Mouse (Mus musculus) stomach, embryonic 16.5 days (tissue): ENCODE data around the gene 1110004F10Rik. TPM values are rescaled to one million over a fixed set of nuclear protein-coding genes. Genes with fewer than 3 reads are reported as not detected.

Source experiments
- ATAC-seq: fragments of 200-750 bp; cut with Nextera tagmentation; 2 replicates; pipeline ENCODE4 v1.8.0; 2017; ENCODE audit warnings: moderate number of reproducible peaks, moderate TSS enrichment; ENCODE audit not compliant: insufficient read depth, low FRiP score
- H3K27ac ChIP-seq: fragments of 300-500 bp; sonication (generic); 2 replicates; pipeline ENCODE4 v1.5.1; 2014; ENCODE audit warnings: low read length
- H3K27me3 ChIP-seq: fragments of 300-500 bp; sonication (generic); 2 replicates; pipeline ENCODE4 v1.6.1; 2014; ENCODE audit warnings: low read length, control low read depth, mixed read lengths; ENCODE audit not compliant: control insufficient read depth, insufficient read depth
- H3K36me3 ChIP-seq: fragments of 300-500 bp; sonication (generic); 2 replicates; pipeline ENCODE4 v1.6.1; 2014; ENCODE audit warnings: low read length; ENCODE audit not compliant: control insufficient read depth, insufficient read depth
- H3K4me1 ChIP-seq: fragments of 300-500 bp; sonication (generic); 2 replicates; pipeline ENCODE4 v1.6.1; 2014; ENCODE audit warnings: low read length, control low read depth, mixed read lengths; ENCODE audit not compliant: control insufficient read depth, insufficient read depth
- H3K4me2 ChIP-seq: fragments of 300-500 bp; sonication (generic); 2 replicates; pipeline ENCODE4 v1.6.1; 2014; ENCODE audit warnings: low read depth, low read length, mixed read lengths
- H3K4me3 ChIP-seq: fragments of 300-500 bp; sonication (generic); replicated peaks from 2 replicates; pipeline ENCODE4 v1.5.1; 2014; ENCODE audit warnings: mild to moderate bottlenecking, low read length
- H3K9ac ChIP-seq: fragments of 300-500 bp; sonication (generic); 2 replicates; pipeline ENCODE4 v1.6.1; 2014; ENCODE audit warnings: low read length
- H3K9me3 ChIP-seq: fragments of 300-500 bp; sonication (generic); replicated peaks from 2 replicates; pipeline ENCODE4 v1.6.1; 2016; ENCODE audit warnings: low read length, control low read depth; ENCODE audit not compliant: control insufficient read depth
- WGBS: fragments of 180-500 bp; shearing (Covaris S2); extraction: QIAGEN DNeasy Blood & Tissue Kit; methylation state at CpG from one replicate; pipeline ENCODE4 v1.1.7; 2014; 5-methylcytosine and 5-hydroxymethylcytosine counted together
- polyA plus RNA-seq: library from polyadenylated mRNA; unstranded; fragments of >200 nt; fragmentation: Nextera tagmentation; extraction: Ambion mirVana; gene quantifications from 2 replicates; pipeline ENCODE4 v1.2.1, GENCODE M21; 2015

The 1110004F10Rik gene
- polyA plus RNA-seq, 1 experiment from 2014 or later, result 221 TPM

DNA sequence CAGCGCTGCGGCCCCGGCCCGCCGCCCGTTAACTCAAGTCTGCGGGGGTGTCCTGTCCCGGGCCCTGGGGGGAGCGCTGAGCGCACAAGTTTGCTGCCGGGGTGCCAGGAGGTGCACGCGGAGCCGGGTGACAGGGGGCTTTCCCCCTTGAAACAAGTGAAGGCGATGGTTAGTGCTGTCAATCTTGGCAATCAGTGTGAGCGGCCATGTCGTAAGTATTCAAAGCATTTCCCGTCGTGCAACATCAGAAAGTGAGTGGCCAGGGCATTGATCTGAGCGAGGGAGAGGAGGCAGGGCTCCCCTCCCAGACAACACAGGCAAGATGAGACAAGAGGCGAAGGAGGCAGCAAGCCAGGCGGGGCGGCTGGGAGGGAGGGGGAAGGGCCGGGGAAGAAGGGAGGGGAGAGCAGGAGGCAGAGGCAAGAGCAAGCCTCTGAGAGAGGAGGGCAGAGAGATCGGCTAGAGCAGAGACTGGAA, 4.9 kb upstream of the 1110004F10Rik start:
- peak overlapping the region; percentile 98 for H3K4me2 ChIP-seq
- H3K27ac ChIP-seq, result peak overlapping the region; percentile 83
- H3K9ac ChIP-seq, result peak overlapping the region; percentile 77
- H3K4me3 ChIP-seq, result peak overlapping the region; percentile 63
- no peaks in the 10 kb centered on the region for H3K36me3 ChIP-seq
- under 1% methylated on average over 25 of the region's 25 CpGs for WGBS
- peak; percentile 52 for ATAC-seq
- peaks cover 33% of the 10 kb centered on the region for H3K27me3 ChIP-seq
- H3K9me3 ChIP-seq, result no peaks in the 10 kb centered on the region
- peaks cover 15% of the 10 kb centered on the region for H3K4me1 ChIP-seq

DNA sequence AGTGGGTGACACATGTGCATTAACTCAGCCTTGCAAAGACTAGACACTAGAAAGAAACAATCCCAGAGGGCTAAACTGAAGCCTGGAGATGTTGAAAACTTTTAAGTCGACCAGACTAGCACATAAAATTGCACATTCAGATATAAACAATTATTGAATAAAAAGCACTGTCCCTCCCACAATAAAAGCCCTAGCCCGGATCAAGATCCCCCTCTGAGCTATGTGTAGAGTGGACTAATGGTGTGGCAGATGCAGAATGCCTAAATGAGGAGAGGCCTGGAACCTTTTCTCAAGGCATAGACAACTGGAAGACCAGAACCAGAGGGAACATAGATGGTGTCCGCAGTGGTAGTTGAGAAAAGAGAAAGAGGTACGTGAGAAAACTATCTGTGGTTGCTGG, 3.7 kb upstream of the 1110004F10Rik start:
- Histone ChIP-seq H3K27me3 (peaks cover 34% of the 10 kb centered on the region), H3K4me2 (0 out of 2 replicates have a peak overlapping the region, but pooled peaks have one; percentile 98), H3K9ac (no peak overlapping the region), H3K4me1 (peaks cover 18% of the 10 kb centered on the region), H3K9me3 (no peaks in the 10 kb centered on the region), H3K36me3 (no peaks in the 10 kb centered on the region), H3K4me3 (no peak overlapping the region), H3K27ac (no peak overlapping the region)
- ATAC-seq, result no peak
- WGBS, result 61% methylated on average over 4 of the region's 4 CpGs

DNA sequence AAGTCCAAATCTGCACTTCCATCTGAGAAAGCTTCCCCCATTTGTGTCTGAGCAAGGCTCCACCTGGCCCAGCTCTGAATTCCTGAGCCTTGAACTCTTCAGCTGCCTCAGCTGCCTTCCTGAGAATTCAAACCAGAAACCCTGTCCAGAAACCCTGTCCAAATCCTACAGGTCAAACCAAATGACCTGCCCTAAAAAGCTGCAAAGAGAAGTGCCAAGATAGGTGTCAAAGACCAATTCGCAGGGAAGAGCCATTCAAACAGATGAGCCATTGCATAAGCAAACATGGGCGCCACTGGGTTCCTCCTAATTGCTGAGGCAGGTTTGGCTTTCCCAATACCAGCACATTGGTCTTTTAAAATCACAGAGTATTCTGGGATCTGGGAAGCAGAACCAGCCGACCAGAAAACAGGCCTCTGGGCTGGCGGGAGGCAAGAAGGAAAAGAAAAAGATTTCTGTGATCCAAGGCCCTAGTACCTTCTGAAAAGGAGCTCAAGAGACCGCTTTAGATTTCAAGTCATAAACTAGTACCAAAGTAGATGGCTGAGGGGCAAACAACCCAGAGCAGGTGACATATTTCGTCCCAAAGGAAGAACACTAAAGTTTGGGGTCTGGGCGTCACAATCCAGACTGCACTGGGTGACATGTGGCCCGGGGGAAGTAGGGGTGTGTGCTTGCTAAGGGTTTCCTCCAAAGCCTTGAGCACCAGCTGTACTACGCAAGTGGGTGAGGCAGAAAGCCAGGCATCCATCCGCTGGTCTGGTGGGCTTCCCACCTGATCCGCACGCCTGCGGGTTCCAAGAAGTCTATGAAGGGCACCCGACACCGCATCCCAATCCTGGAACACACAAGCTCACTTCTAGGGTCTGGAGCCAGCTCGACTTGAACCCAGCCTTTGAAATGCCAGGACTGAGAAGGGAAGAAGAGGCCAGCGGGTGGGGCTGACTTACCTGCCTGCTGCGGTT, 2.3 kb upstream of the 1110004F10Rik start:
- H3K9ac ChIP-seq, result no peak overlapping the region
- no peaks in the 10 kb centered on the region for H3K9me3 ChIP-seq
- ATAC-seq, result no peak
- H3K27ac ChIP-seq, result no peak overlapping the region
- no peaks in the 10 kb centered on the region for H3K36me3 ChIP-seq
- WGBS, result 48% methylated on average over 18 of the region's 18 CpGs
- H3K4me3 ChIP-seq, result no peak overlapping the region; the same call in 1 of the 2 replicates
- H3K4me1 ChIP-seq, result peaks cover 10% of the 10 kb centered on the region; the same call in 1 of the 2 replicates
- peaks cover 34% of the 10 kb centered on the region for H3K27me3 ChIP-seq
- 0 out of 2 replicates have a peak overlapping the region, but pooled peaks have one; percentile 4 for H3K4me2 ChIP-seq

DNA sequence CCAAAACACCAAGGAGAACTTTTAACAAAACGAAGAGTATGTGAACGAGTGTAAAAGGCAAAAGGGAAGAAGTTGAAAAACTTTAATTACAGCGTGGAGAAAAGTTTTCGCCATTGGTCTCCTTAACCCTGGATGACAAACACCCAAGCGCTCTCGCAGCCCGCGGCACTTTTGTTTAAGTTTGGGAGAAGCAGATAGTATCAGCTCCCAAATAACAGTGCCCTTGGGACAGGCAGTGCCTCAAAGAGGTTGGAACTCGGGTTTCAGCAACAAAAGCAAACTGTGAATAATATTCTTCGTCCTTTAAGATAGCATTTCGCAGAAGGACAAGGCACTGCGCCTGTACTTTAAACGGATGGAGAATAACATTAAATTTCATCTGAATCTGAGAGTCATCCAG, 1.2 kb upstream of the 1110004F10Rik start:
- Histone ChIP-seq H3K36me3 (no peaks in the 10 kb centered on the region), H3K4me2 (peak overlapping the region; percentile 100), H3K4me3 (peak overlapping the region; percentile 54), H3K4me1 (peaks cover 10% of the 10 kb centered on the region; the same call in 1 of the 2 replicates), H3K9me3 (no peaks in the 10 kb centered on the region), H3K27me3 (peaks cover 34% of the 10 kb centered on the region), H3K9ac (no peak overlapping the region), H3K27ac (no peak overlapping the region)
- no peak for ATAC-seq
- 5% methylated on average over 13 of the region's 13 CpGs for WGBS

DNA sequence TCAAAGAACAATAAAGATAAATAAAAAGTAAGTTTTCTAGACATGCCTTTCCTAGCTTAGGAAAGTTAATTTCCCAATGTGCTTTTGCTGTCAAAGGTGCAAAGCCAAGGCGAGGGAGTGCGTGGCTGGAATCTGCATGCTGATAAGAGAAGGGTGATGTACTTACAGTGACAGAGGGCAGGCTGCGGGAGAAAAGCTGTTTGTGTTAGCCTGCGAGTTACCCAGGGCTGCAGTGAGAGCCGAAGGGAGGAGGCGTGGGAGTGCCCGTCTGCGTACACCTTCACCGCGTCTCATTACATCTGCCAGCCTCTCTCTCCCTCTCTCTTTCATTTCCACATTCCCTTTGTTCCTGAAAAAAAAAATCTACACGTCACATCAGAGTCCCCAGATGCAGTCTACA, 686 bp upstream of the 1110004F10Rik start, which contains the start of gene Sox6:
Gene Sox6, minus strand, starts transcription at position 286 of the 400 bp plus-strand sequence.
- no peak for ATAC-seq
- Histone ChIP-seq H3K36me3 (no peaks in the 10 kb centered on the region), H3K4me2 (peak within 1 kb of the TSS; percentile 100), H3K4me1 (peaks cover 10% of the 10 kb centered on the region; the same call in 1 of the 2 replicates), H3K9ac (peak within 1 kb of the TSS; percentile 51), H3K27ac (no peak within 1 kb of the TSS), H3K27me3 (peaks cover 34% of the 10 kb centered on the region), H3K4me3 (peak within 1 kb of the TSS; percentile 54), H3K9me3 (no peaks in the 10 kb centered on the region)
- WGBS, result 4% methylated on average over 11 of the region's 11 CpGs

DNA sequence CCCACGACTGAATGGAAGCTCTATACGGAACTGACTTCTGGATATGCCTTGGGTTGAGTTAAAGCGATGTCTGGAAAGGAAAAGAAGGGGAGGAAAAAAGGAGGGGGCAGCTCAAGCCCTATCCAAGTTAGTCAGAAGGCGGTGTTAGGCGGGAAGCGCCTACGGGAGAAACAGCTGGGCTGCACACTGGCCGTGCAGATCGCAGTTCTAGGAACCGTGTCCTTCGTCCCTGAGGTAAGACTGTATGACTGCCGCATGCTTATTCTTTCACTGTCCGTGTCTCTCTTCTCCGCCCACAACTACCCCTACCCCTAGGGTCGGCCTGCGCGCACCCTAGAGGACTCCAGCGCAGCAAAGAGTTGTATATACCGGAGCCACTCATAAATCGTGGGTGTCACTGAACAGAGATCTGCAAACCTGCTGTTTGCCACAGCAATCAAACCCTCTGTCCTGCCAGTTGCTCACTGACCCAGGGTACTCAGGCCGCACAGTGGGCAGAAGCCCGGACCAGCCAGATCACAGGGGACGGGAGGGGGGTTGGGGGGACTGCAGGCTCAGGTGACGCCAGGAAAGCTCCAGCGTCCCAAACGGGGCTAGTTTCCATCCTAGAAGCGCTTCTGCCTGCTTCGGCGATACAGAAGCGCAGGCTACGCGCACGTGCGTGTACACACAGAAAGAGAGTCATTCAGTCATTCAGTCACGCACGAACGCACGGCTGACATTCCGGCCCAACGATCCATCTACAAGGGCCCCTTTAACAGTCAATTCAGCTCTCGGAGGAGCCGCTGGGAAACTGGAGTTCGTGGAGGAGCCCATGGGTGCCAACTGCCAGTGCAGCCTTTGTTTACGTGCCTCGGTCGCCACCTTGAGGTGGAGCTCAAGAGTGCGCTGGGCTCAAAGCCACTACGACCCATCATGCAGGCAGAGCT, 605 bp downstream of the 1110004F10Rik start:
- Histone ChIP-seq H3K9ac (peak overlapping the region; percentile 51), H3K4me1 (peaks cover 7% of the 10 kb centered on the region; the same call in 1 of the 2 replicates), H3K27ac (no peak overlapping the region), H3K36me3 (no peaks in the 10 kb centered on the region), H3K27me3 (peaks cover 29% of the 10 kb centered on the region), H3K9me3 (no peaks in the 10 kb centered on the region), H3K4me2 (peak overlapping the region; percentile 100), H3K4me3 (peak overlapping the region; percentile 54)
- under 1% methylated on average over 48 of the region's 48 CpGs for WGBS
- ATAC-seq, result peak; percentile 81

DNA sequence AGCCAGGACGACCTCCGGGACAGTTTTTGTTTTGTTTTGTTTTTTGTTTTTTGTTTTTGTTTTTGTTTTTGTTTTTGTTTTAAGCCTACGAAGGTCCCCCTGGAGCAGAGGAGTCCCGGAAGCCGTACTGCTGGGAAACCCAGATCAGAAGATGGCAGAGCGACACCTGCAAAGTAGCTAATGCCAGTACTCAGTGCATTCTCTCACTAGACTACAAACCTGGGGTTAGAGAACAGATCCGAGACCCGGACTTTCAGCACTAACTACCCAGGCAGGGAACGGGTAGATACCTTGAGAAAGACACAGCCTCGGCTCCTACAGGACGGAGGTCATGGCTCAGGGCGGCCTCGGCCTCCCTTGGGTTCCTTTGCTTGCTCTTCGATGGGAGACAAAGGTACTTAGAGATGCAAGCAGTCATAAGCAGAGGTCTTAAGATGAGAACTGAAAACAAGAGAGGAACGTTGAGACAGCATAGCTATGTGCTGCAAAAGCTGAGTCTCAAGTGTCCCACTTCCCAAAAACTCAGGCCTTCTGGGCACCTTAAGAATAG, 1.3 kb downstream of the 1110004F10Rik start:
- ATAC-seq, result no peak
- no peak overlapping the region for H3K27ac ChIP-seq
- peak overlapping the region; percentile 100 for H3K4me2 ChIP-seq
- H3K27me3 ChIP-seq, result peaks cover 22% of the 10 kb centered on the region
- no peaks in the 10 kb centered on the region for H3K36me3 ChIP-seq
- 26% methylated on average over 15 of the region's 15 CpGs for WGBS
- no peaks in the 10 kb centered on the region for H3K9me3 ChIP-seq
- H3K9ac ChIP-seq, result peak overlapping the region; percentile 51; the same call in 1 of the 2 replicates
- H3K4me1 ChIP-seq, result peaks cover 7% of the 10 kb centered on the region; the same call in 1 of the 2 replicates
- H3K4me3 ChIP-seq, result peak overlapping the region; percentile 54

DNA sequence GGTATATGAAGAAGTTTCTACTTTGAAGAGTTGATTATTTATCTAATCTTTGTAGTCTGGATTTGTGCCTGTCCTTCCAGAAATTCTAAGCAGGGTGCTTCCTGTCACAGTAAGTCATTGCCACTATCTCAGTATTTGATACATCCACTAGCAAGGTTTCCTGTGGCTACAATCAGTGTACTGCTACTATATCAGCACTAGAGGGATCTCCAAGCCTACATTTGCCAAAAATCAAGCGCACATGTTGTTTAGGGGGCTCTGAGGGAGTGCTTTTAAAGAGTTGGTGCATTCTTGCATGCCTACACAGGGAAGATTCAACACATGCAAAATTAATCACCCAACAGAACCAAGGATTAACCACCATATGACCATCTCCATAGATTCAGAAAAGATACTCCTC, 21.5 kb downstream of the 1110004F10Rik start:
- Histone ChIP-seq H3K9me3 (no peaks in the 10 kb centered on the region), H3K4me3 (no peak overlapping the region), H3K4me2 (no peak overlapping the region), H3K36me3 (no peaks in the 10 kb centered on the region), H3K27me3 (no peaks in the 10 kb centered on the region), H3K27ac (no peak overlapping the region), H3K4me1 (no peaks in the 10 kb centered on the region), H3K9ac (no peak overlapping the region)
- whole genome bisulfite sequencing, result 53% methylated on average over 1 of the region's 1 CpGs
- ATAC-seq, result no peak
